Mouse (Mus musculus) adrenal gland, postnatal 0 days (tissue): ENCODE data around the gene Abtb1. TPM values are rescaled to one million over a fixed set of nuclear protein-coding genes. Genes with fewer than 3 reads are reported as not detected.

Experiments used
- polyA plus RNA-seq: library from polyadenylated mRNA; unstranded; fragments of >200 nt; fragmentation: Nextera tagmentation; extraction: Ambion mirVana; gene quantifications from 2 replicates; pipeline ENCODE4 v1.2.1, GENCODE M21; 2015

The Abtb1 gene
- 36.9 and 56.9 TPM in 2 replicates for polyA plus RNA-seq

GRCm38 (mm10) chr6:88841781-88842689 is at the start of gene Abtb1:
Abtb1 (minus strand) TSS chr6:88841984.

GRCm38 (mm10) chr6:88874868-88875508 is 33.2 kb upstream of the Abtb1 start, which contains the start of gene Podxl2:
Podxl2 (minus strand) TSS chr6:88875044.

Other genes starting within 250 kb of the Abtb1 start
- gene Kbtbd12, start 204.0 kb downstream of the Abtb1 start, polyA plus RNA-seq, result 0.08 and 0.91 TPM in 2 replicates
- gene Mgll, start 117.6 kb downstream of the Abtb1 start, polyA plus RNA-seq, result 53.6 and 57.4 TPM in 2 replicates
- 63.2 and 106 TPM in 2 replicates for gene Podxl2, start 33.1 kb upstream of the Abtb1 start, polyA plus RNA-seq
- gene Mcm2, start 56.8 kb upstream of the Abtb1 start, polyA plus RNA-seq, result 23.7 and 42.7 TPM in 2 replicates
- 55.0 and 115 TPM in 2 replicates for gene Tpra1, start 60.3 kb upstream of the Abtb1 start, polyA plus RNA-seq